Mouse (Mus musculus): Measurements from ENCODE around the gene Iah1.

DNA sequence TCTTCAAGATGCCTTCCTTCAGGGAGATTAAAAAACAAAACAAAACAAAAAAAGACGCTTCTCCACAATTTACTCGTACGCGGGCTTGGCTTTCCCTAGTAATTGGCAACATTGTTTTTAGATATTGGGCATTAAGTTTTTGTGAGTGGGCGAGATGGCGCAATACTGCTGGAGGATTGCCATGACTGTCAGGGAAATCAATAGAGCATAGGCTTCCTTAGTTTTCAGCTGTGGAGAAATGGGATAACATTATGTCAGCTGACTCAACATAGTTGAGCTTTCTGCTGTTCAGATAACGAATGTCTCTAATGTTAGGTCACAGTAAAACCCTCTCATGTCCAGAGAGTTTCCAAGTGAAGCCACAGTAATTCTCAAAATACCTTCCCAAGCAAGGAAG is 678 bp downstream of the Iah1 start:
- TF ChIP-seq CTCF (IDR thresholded peaks at IDR 0.05; ENCODE audit: extremely low read depth, insufficient read length, insufficient replicate concordance, low read depth, low read length) = no peak
- TF ChIP-seq POLR2A (IDR thresholded peaks at IDR 0.05; ENCODE audit: low read depth, low read length) = no peak

All from small intestine, adult 2 months (tissue).